7 mouse cellular contexts compared by ENCODE assay signal in genomic region chr16:31199591-31199925, GRCm38 (mm10). TPM values are rescaled to one million over a fixed set of nuclear protein-coding genes. Genes with fewer than 3 reads are reported as not detected.
DNase-seq lines count a peak whose midpoint lies in the region; ATAC-seq and TF ChIP-seq lines count a peak whose summit lies in the region.

No protein-coding gene starts in this region.

- ATAC-seq in forebrain, postnatal 0 days: no peak
- no peak for ATAC-seq in hindbrain, embryonic 11.5 days (ENCODE audit: low FRiP score)
- ATAC-seq in midbrain, embryonic 14.5 days (ENCODE audit: low FRiP score, low TSS enrichment): no peak
- ATAC-seq in stomach, postnatal 0 days (ENCODE audit: low FRiP score, low TSS enrichment): no peak

- H3K36me3 ChIP-seq in E14TG2a.4 (ENCODE audit: insufficient read depth, low read length): no peaks in the 10 kb centered on the region
- H3K36me3 ChIP-seq in forebrain, postnatal 0 days (ENCODE audit: insufficient read depth): no peaks in the 10 kb centered on the region
- no peaks in the 10 kb centered on the region for H3K36me3 ChIP-seq in hindbrain, embryonic 11.5 days (ENCODE audit: control insufficient read depth, insufficient read depth, low read length)
- no peaks in the 10 kb centered on the region for H3K36me3 ChIP-seq in limb, embryonic 10.5 days
- no peaks in the 10 kb centered on the region for H3K36me3 ChIP-seq in midbrain, embryonic 14.5 days (ENCODE audit: control insufficient read depth, insufficient read depth, low read length)
- no peaks in the 10 kb centered on the region for H3K36me3 ChIP-seq in stomach, postnatal 0 days (ENCODE audit: control insufficient read depth, insufficient read depth, low read length)

- H3K27me3 ChIP-seq in E14TG2a.4 (ENCODE audit: insufficient read depth, low read length): no peaks in the 10 kb centered on the region; the same call in 1 of the 2 replicates
- H3K27me3 ChIP-seq in forebrain, postnatal 0 days (ENCODE audit: insufficient read depth, low read length): no peaks in the 10 kb centered on the region
- no peaks in the 10 kb centered on the region for H3K27me3 ChIP-seq in hindbrain, embryonic 11.5 days (ENCODE audit: control insufficient read depth, insufficient read depth, low read length)
- H3K27me3 ChIP-seq in limb, embryonic 10.5 days (ENCODE audit: low read depth, poor library complexity, severe bottlenecking): no peaks in the 10 kb centered on the region
- H3K27me3 ChIP-seq in midbrain, embryonic 14.5 days (ENCODE audit: control insufficient read depth, insufficient read depth, low read length): no peaks in the 10 kb centered on the region
- no peaks in the 10 kb centered on the region for H3K27me3 ChIP-seq in stomach, postnatal 0 days (ENCODE audit: control insufficient read depth, insufficient read depth, low read length)

- no peaks in the 10 kb centered on the region for H3K9me3 ChIP-seq in E14TG2a.4 (ENCODE audit: low read length)
- H3K9me3 ChIP-seq in forebrain, postnatal 0 days (ENCODE audit: low read length): no peaks in the 10 kb centered on the region
- no peaks in the 10 kb centered on the region for H3K9me3 ChIP-seq in hindbrain, embryonic 11.5 days (ENCODE audit: control insufficient read depth, low read length)
- no peaks in the 10 kb centered on the region for H3K9me3 ChIP-seq in limb, embryonic 10.5 days (replicated peaks)
- H3K9me3 ChIP-seq in midbrain, embryonic 14.5 days (ENCODE audit: control insufficient read depth, low read length): no peaks in the 10 kb centered on the region
- no peaks in the 10 kb centered on the region for H3K9me3 ChIP-seq in stomach, postnatal 0 days (ENCODE audit: control insufficient read depth, low read length)

- TF ChIP-seq EP300 in stomach, postnatal 0 days (optimal IDR thresholded peaks at IDR 0.05): no peak

- H3K9ac ChIP-seq in forebrain, postnatal 0 days: peak overlapping the region; percentile 93; the same call in 1 of the 2 replicates
- peak overlapping the region; percentile 96 for H3K9ac ChIP-seq in hindbrain, embryonic 11.5 days (ENCODE audit: low read depth, low read length)
- H3K9ac ChIP-seq in midbrain, embryonic 14.5 days (replicated peaks; ENCODE audit: low read length): peak overlapping the region; percentile 96
- H3K9ac ChIP-seq in stomach, postnatal 0 days (ENCODE audit: low read length): peak overlapping the region; percentile 91

- peaks cover 32% of the 10 kb centered on the region for H3K4me1 ChIP-seq in E14TG2a.4 (replicated peaks; ENCODE audit: low read depth, low read length)
- 0 out of 2 replicates have a peak, but pooled peaks cover 2% of the 10 kb centered on the region for H3K4me1 ChIP-seq in forebrain, postnatal 0 days (ENCODE audit: insufficient read depth)
- no peaks in the 10 kb centered on the region; the same call in 1 of the 2 replicates for H3K4me1 ChIP-seq in hindbrain, embryonic 11.5 days (replicated peaks; ENCODE audit: control insufficient read depth, insufficient read depth, low read length)
- H3K4me1 ChIP-seq in limb, embryonic 10.5 days: peaks cover 29% of the 10 kb centered on the region
- H3K4me1 ChIP-seq in midbrain, embryonic 14.5 days (ENCODE audit: control insufficient read depth, insufficient read depth, low read length): peaks cover 20% of the 10 kb centered on the region
- H3K4me1 ChIP-seq in stomach, postnatal 0 days (replicated peaks; ENCODE audit: control insufficient read depth, insufficient read depth): no peaks in the 10 kb centered on the region

- WGBS in forebrain, postnatal 0 days: 3% methylated on average over 14 of the region's 14 CpGs
- WGBS in hindbrain, embryonic 11.5 days: 6% methylated on average over 14 of the region's 14 CpGs
- WGBS in limb, embryonic 10.5 days: 3% methylated on average over 14 of the region's 14 CpGs
- 7% methylated on average over 14 of the region's 14 CpGs for WGBS in midbrain, embryonic 14.5 days
- WGBS in stomach, postnatal 0 days: 4% methylated on average over 14 of the region's 14 CpGs

- H3K4me3 ChIP-seq in E14TG2a.4 (replicated peaks; ENCODE audit: low read length): peak overlapping the region; percentile 99
- peak overlapping the region; percentile 88 for H3K4me3 ChIP-seq in forebrain, postnatal 0 days (ENCODE audit: low read depth, low read length)
- peak overlapping the region; percentile 94 for H3K4me3 ChIP-seq in hindbrain, embryonic 11.5 days (ENCODE audit: low read depth, low read length)
- peak overlapping the region; percentile 86 for H3K4me3 ChIP-seq in limb, embryonic 10.5 days
- peak overlapping the region; percentile 98 for H3K4me3 ChIP-seq in midbrain, embryonic 14.5 days (replicated peaks; ENCODE audit: low read depth, low read length)
- H3K4me3 ChIP-seq in stomach, postnatal 0 days (ENCODE audit: low read depth, low read length): peak overlapping the region; percentile 90

- peak overlapping the region; percentile 65 for H3K4me2 ChIP-seq in forebrain, postnatal 0 days (ENCODE audit: low read depth)
- peak overlapping the region; percentile 80 for H3K4me2 ChIP-seq in hindbrain, embryonic 11.5 days (replicated peaks; ENCODE audit: low read depth, low read length)
- H3K4me2 ChIP-seq in midbrain, embryonic 14.5 days (ENCODE audit: low read length): peak overlapping the region; percentile 75
- peak overlapping the region; percentile 76 for H3K4me2 ChIP-seq in stomach, postnatal 0 days (replicated peaks; ENCODE audit: low read depth)

- peak overlapping the region; percentile 96 for H3K27ac ChIP-seq in forebrain, postnatal 0 days (ENCODE audit: low read depth, low read length)
- no peak overlapping the region for H3K27ac ChIP-seq in hindbrain, embryonic 11.5 days (ENCODE audit: low read depth, low read length)
- peak overlapping the region; percentile 91 for H3K27ac ChIP-seq in limb, embryonic 10.5 days
- H3K27ac ChIP-seq in midbrain, embryonic 14.5 days (replicated peaks; ENCODE audit: low read depth, low read length): peak overlapping the region; percentile 93; the same call in 1 of the 2 replicates
- peak overlapping the region; percentile 98 for H3K27ac ChIP-seq in stomach, postnatal 0 days (replicated peaks)

- TF ChIP-seq POLR2A in brain, embryonic 14.5 days (IDR thresholded peaks at IDR 0.05; ENCODE audit: borderline replicate concordance, extremely low read depth, insufficient read depth, insufficient read length, poor library complexity, severe bottlenecking): no peak

- DNase-seq in brain, embryonic 14.5 days (ENCODE audit: low read depth): peak; percentile 68
- DNase-seq in forebrain, postnatal 0 days: peak; percentile 57
- DNase-seq in hindbrain, embryonic 11.5 days (ENCODE audit: low spot score): peak; percentile 39
- DNase-seq in limb, embryonic 10.5 days (ENCODE audit: low spot score): peak; percentile 55
- peak; percentile 68 for DNase-seq in midbrain, embryonic 14.5 days
- peak; percentile 53 for DNase-seq in stomach, postnatal 0 days (ENCODE audit: low spot score)

- TF ChIP-seq CTCF in E14TG2a.4 (conservative IDR thresholded peaks at IDR 0.05; ENCODE audit: low read length): no peak
- TF ChIP-seq CTCF in brain, embryonic 14.5 days (IDR thresholded peaks at IDR 0.05; ENCODE audit: borderline replicate concordance, extremely low read depth, insufficient read depth, insufficient read length): no peak
- TF ChIP-seq CTCF in forebrain, postnatal 0 days (IDR thresholded peaks at IDR 0.05; ENCODE audit: low read depth): no peak
- no peak for TF ChIP-seq CTCF in stomach, postnatal 0 days (IDR thresholded peaks at IDR 0.05; ENCODE audit: low read depth)

RNA-seq across cellular contexts. Expression of gene Acap2, which starts 1.5 kb away (rescaled TPM):
- polyA plus RNA-seq in brain, embryonic 14.5 days (2012; rRNA removed): 25.1 and 25.6 TPM in 2 replicates
- 24.5 and 33.6 TPM in 2 replicates for total RNA-seq in forebrain, postnatal 0 days (2014; rRNA removed)
- polyA plus RNA-seq in forebrain, postnatal 0 days (2015; fragmentation: Nextera tagmentation; extraction: Ambion mirVana): 6.0 and 8.8 TPM in 2 replicates
- 22.9 and 23.4 TPM in 2 replicates for polyA plus RNA-seq in hindbrain, embryonic 11.5 days (2014; fragmentation: Nextera tagmentation; extraction: Ambion mirVana)
- 14.9 and 16.4 TPM in 2 replicates for polyA plus RNA-seq in limb, embryonic 10.5 days (2016; fragmentation: Nextera tagmentation; extraction: Ambion mirVana)
- 13.9 and 18.6 TPM in 2 replicates for polyA plus RNA-seq in midbrain, embryonic 14.5 days (2014; fragmentation: Nextera tagmentation; extraction: Ambion mirVana)
- polyA plus RNA-seq in stomach, postnatal 0 days (2015; fragmentation: Nextera tagmentation; extraction: Ambion mirVana): 12.9 and 14.8 TPM in 2 replicates
